Mouse (Mus musculus): ENCODE data around the gene Ubac2. TPM values are rescaled to one million over a fixed set of nuclear protein-coding genes. Genes with fewer than 3 reads are reported as not detected.
A peak's percentile ranks its signal among the peaks of the same experiment; 100 is the strongest.

Gene Ubac2
- polyA plus RNA-seq, 1 experiment, result 21.6 TPM

GRCm38 (mm10) chr14:122029851-122030250 is 151.4 kb downstream of the Ubac2 start:
- WGBS, result 77% methylated on average over 4 of the region's 4 CpGs
- Histone ChIP-seq H3K4me1 (ENCODE audit: control insufficient read depth, insufficient read depth, low read length) (peaks cover 11% of the 10 kb centered on the region), H3K27ac (ENCODE audit: control insufficient read depth, insufficient read depth, low read depth, low read length, poor library complexity) (peak overlapping the region; percentile 34; the same call in 1 of the 2 replicates), H3K4me3 (replicated peaks; ENCODE audit: control insufficient read depth, low read depth, low read length) (no peak overlapping the region)
- no peak for TF ChIP-seq POLR2A (IDR thresholded peaks at IDR 0.05; ENCODE audit: borderline replicate concordance, control insufficient read depth, low read depth, low read length)
- TF ChIP-seq CTCF (IDR thresholded peaks at IDR 0.05; ENCODE audit: control insufficient read depth, insufficient read depth, low read length), result no peak

- no peak overlapping the region for H3K4me3 ChIP-seq (replicated peaks; ENCODE audit: control insufficient read depth, low read depth, low read length)
- TF ChIP-seq CTCF (IDR thresholded peaks at IDR 0.05; ENCODE audit: control insufficient read depth, insufficient read depth, low read length), result no peak
- TF ChIP-seq POLR2A (IDR thresholded peaks at IDR 0.05; ENCODE audit: borderline replicate concordance, control insufficient read depth, low read depth, low read length), result no peak
- H3K27ac ChIP-seq (ENCODE audit: control insufficient read depth, insufficient read depth, low read depth, low read length, poor library complexity), result no peak overlapping the region
- H3K4me1 ChIP-seq (ENCODE audit: control insufficient read depth, insufficient read depth, low read length), result peaks cover 11% of the 10 kb centered on the region
- 72% methylated on average over 2 of the region's 2 CpGs for WGBS
Observed at GRCm38 (mm10) chr14:122032045-122032444, 153.6 kb downstream of the Ubac2 start.

GRCm38 (mm10) chr14:122034451-122034850 is 156.0 kb downstream of the Ubac2 start, which contains the start of gene Timm8a2:
Gene Timm8a2, plus strand, starts transcription at chr14:122034674.
- H3K4me1 ChIP-seq (ENCODE audit: control insufficient read depth, insufficient read depth, low read length), result peaks cover 4% of the 10 kb centered on the region
- no peak within 1 kb of the TSS for H3K27ac ChIP-seq (ENCODE audit: control insufficient read depth, insufficient read depth, low read depth, low read length, poor library complexity)
- H3K4me3 ChIP-seq (replicated peaks; ENCODE audit: control insufficient read depth, low read depth, low read length), result no peak within 1 kb of the TSS
- TF ChIP-seq CTCF (IDR thresholded peaks at IDR 0.05; ENCODE audit: control insufficient read depth, insufficient read depth, low read length) (no peak), POLR2A (IDR thresholded peaks at IDR 0.05; ENCODE audit: borderline replicate concordance, control insufficient read depth, low read depth, low read length) (no peak)
- 93% methylated on average over 13 of the region's 13 CpGs for WGBS

GRCm38 (mm10) chr14:122035181-122035580 is 156.8 kb downstream of the Ubac2 start:
- Histone ChIP-seq H3K4me1 (ENCODE audit: control insufficient read depth, insufficient read depth, low read length) (peaks cover 1% of the 10 kb centered on the region; the same call in 1 of the 2 replicates), H3K4me3 (replicated peaks; ENCODE audit: control insufficient read depth, low read depth, low read length) (no peak overlapping the region), H3K27ac (ENCODE audit: control insufficient read depth, insufficient read depth, low read depth, low read length, poor library complexity) (no peak overlapping the region)
- 78% methylated on average over 1 of the region's 1 CpGs for WGBS
- no peak for TF ChIP-seq POLR2A (IDR thresholded peaks at IDR 0.05; ENCODE audit: borderline replicate concordance, control insufficient read depth, low read depth, low read length)
- TF ChIP-seq CTCF (IDR thresholded peaks at IDR 0.05; ENCODE audit: control insufficient read depth, insufficient read depth, low read length), result no peak

GRCm38 (mm10) chr14:122035860-122036259 is 157.4 kb downstream of the Ubac2 start:
- H3K4me3 ChIP-seq (replicated peaks; ENCODE audit: control insufficient read depth, low read depth, low read length), result no peak overlapping the region
- no peaks in the 10 kb centered on the region; the same call in 1 of the 2 replicates for H3K4me1 ChIP-seq (ENCODE audit: control insufficient read depth, insufficient read depth, low read length)
- TF ChIP-seq POLR2A (IDR thresholded peaks at IDR 0.05; ENCODE audit: borderline replicate concordance, control insufficient read depth, low read depth, low read length) (no peak), CTCF (IDR thresholded peaks at IDR 0.05; ENCODE audit: control insufficient read depth, insufficient read depth, low read length) (no peak)
- WGBS, result 22% methylated on average over 2 of the region's 2 CpGs
- no peak overlapping the region for H3K27ac ChIP-seq (ENCODE audit: control insufficient read depth, insufficient read depth, low read depth, low read length, poor library complexity)

GRCm38 (mm10) chr14:122038874-122039647 is 160.6 kb downstream of the Ubac2 start:
- Histone ChIP-seq H3K4me1 (ENCODE audit: control insufficient read depth, insufficient read depth, low read length) (peaks cover 1% of the 10 kb centered on the region; the same call in 1 of the 2 replicates), H3K4me3 (replicated peaks; ENCODE audit: control insufficient read depth, low read depth, low read length) (no peak overlapping the region), H3K27ac (ENCODE audit: control insufficient read depth, insufficient read depth, low read depth, low read length, poor library complexity) (no peak overlapping the region)
- 61% methylated on average over 13 of the region's 13 CpGs for WGBS
- TF ChIP-seq CTCF (IDR thresholded peaks at IDR 0.05; ENCODE audit: control insufficient read depth, insufficient read depth, low read length) (no peak), POLR2A (IDR thresholded peaks at IDR 0.05; ENCODE audit: borderline replicate concordance, control insufficient read depth, low read depth, low read length) (no peak)

GRCm38 (mm10) chr14:122041413-122041825 is 163.0 kb downstream of the Ubac2 start:
- WGBS, result 53% methylated on average over 3 of the region's 3 CpGs

GRCm38 (mm10) chr14:122042142-122042694 is 163.8 kb downstream of the Ubac2 start:
- Histone ChIP-seq H3K4me3 (replicated peaks; ENCODE audit: control insufficient read depth, low read depth, low read length) (no peak overlapping the region), H3K27ac (ENCODE audit: control insufficient read depth, insufficient read depth, low read depth, low read length, poor library complexity) (no peak overlapping the region), H3K4me1 (ENCODE audit: control insufficient read depth, insufficient read depth, low read length) (peaks cover 1% of the 10 kb centered on the region; the same call in 1 of the 2 replicates)
- TF ChIP-seq CTCF (IDR thresholded peaks at IDR 0.05; ENCODE audit: control insufficient read depth, insufficient read depth, low read length), result no peak
- 22% methylated on average over 8 of the region's 8 CpGs for WGBS

More at GRCm38 (mm10) chr14:122041413-122041825, 163.0 kb downstream of the Ubac2 start:
- H3K27ac ChIP-seq (ENCODE audit: control insufficient read depth, insufficient read depth, low read depth, low read length, poor library complexity), result no peak overlapping the region
- no peak overlapping the region for H3K4me3 ChIP-seq (replicated peaks; ENCODE audit: control insufficient read depth, low read depth, low read length)
- peaks cover 1% of the 10 kb centered on the region; the same call in 1 of the 2 replicates for H3K4me1 ChIP-seq (ENCODE audit: control insufficient read depth, insufficient read depth, low read length)
- no peak for TF ChIP-seq CTCF (IDR thresholded peaks at IDR 0.05; ENCODE audit: control insufficient read depth, insufficient read depth, low read length)
- TF ChIP-seq POLR2A (IDR thresholded peaks at IDR 0.05; ENCODE audit: borderline replicate concordance, control insufficient read depth, low read depth, low read length), result no peak

Measured in bone marrow, adult 2 months (tissue).